Mouse (Mus musculus) heart, embryonic 14.5 days (tissue): ENCODE data around the gene Snupn. TPM values are rescaled to one million over a fixed set of nuclear protein-coding genes. Genes with fewer than 3 reads are reported as not detected.
A peak's percentile ranks its signal among the peaks of the same experiment; 100 is the strongest.
"Not testable (repeated sequence)": the region's sequence is repeated elsewhere in the genome, so short reads cannot be mapped to it uniquely, and the experiment has no call there.

Experiments
- ATAC-seq: fragments of 200-750 bp; cut with Nextera tagmentation; 2 replicates; pipeline ENCODE4 v1.8.0; 2017; ENCODE audit warnings: low read depth, moderate TSS enrichment; ENCODE audit not compliant: insufficient number of reproducible peaks, insufficient read depth, low FRiP score
- H3K27ac ChIP-seq, 2 experiments: fragments of 200-500 bp in 1 of 2; fragments of 300-500 bp in 1 of 2; sonication (generic) in 1 of 2; replicated peaks in 1 of 2; 2 replicates each; pipeline ENCODE4 v1.5.1; 2012 to 2014; ENCODE audit warnings: low read depth in 2 of 2, low read length in 2 of 2, control low read depth in 1 of 2, mild to moderate bottlenecking in 1 of 2, mixed read lengths in 1 of 2; ENCODE audit not compliant: control insufficient read depth in 1 of 2, insufficient read depth in 1 of 2
- H3K27me3 ChIP-seq: fragments of 300-500 bp; sonication (generic); 2 replicates; pipeline ENCODE4 v1.6.1; 2014; ENCODE audit warnings: mild to moderate bottlenecking, low read length, control low read depth; ENCODE audit not compliant: control insufficient read depth, insufficient read depth
- H3K36me3 ChIP-seq: fragments of 300-500 bp; sonication (generic); 2 replicates; pipeline ENCODE4 v1.6.1; 2014; ENCODE audit warnings: mild to moderate bottlenecking, control low read depth, low read length, mixed read lengths; ENCODE audit not compliant: control insufficient read depth, insufficient read depth
- H3K4me1 ChIP-seq, 2 experiments: fragments of 200-500 bp in 1 of 2; fragments of 300-500 bp in 1 of 2; sonication (generic) in 1 of 2; 2 replicates each; pipeline ENCODE4 v1.6.1; 2012 to 2014; ENCODE audit warnings: low read length in 2 of 2, control low read depth in 1 of 2, mixed read lengths in 1 of 2; ENCODE audit not compliant: control insufficient read depth in 2 of 2, insufficient read depth in 2 of 2
- H3K4me2 ChIP-seq: fragments of 300-500 bp; sonication (generic); 2 replicates; pipeline ENCODE4 v1.6.1; 2014; ENCODE audit warnings: mild to moderate bottlenecking, low read length
- H3K4me3 ChIP-seq, 2 experiments: fragments of 200-500 bp in 1 of 2; fragments of 300-500 bp in 1 of 2; sonication (generic) in 1 of 2; 2 replicates each; pipeline ENCODE4 v1.5.1; 2012 to 2014; ENCODE audit warnings: low read length in 2 of 2, mild to moderate bottlenecking in 2 of 2, control low read depth in 1 of 2, low read depth in 1 of 2, moderate library complexity in 1 of 2; ENCODE audit not compliant: control insufficient read depth in 1 of 2, insufficient read depth in 1 of 2
- H3K9ac ChIP-seq: fragments of 300-500 bp; sonication (generic); 2 replicates; pipeline ENCODE4 v1.6.1; 2014; ENCODE audit warnings: mild to moderate bottlenecking, low read length
- H3K9me3 ChIP-seq: fragments of 300-500 bp; sonication (generic); 2 replicates; pipeline ENCODE4 v1.6.1; 2016; ENCODE audit warnings: low read length, control low read depth; ENCODE audit not compliant: control insufficient read depth
- WGBS: fragments of 180-500 bp; shearing (Covaris S2); extraction: QIAGEN DNeasy Blood & Tissue Kit; methylation state at CpG from one replicate; pipeline ENCODE4 v1.1.7; 2014; 5-methylcytosine and 5-hydroxymethylcytosine counted together
- polyA plus RNA-seq: library from polyadenylated mRNA; unstranded; fragments of >200 nt; fragmentation: Nextera tagmentation; extraction: Ambion mirVana; gene quantifications from 2 replicates; pipeline ENCODE4 v1.2.1, GENCODE M21; 2014

Snupn gene
- polyA plus RNA-seq, result 16.4 and 18.8 TPM in 2 replicates

- Histone ChIP-seq H3K4me2 (peak within 1 kb of the TSS; percentile 78), H3K4me3 (peak within 1 kb of the TSS; percentile 71 to 82), H3K4me1 (peaks cover 5 to 11% of the 10 kb centered on the region in 2 experiments; a peak in 3 of 4 replicates), H3K9me3 (no peaks in the 10 kb centered on the region), H3K9ac (peak within 1 kb of the TSS; percentile 89), H3K27me3 (no peaks in the 10 kb centered on the region), H3K36me3 (no peaks in the 10 kb centered on the region), H3K27ac (peak within 1 kb of the TSS; percentile 94 to 97)
- peak; percentile 100 for ATAC-seq
- under 1% methylated on average over 50 of the region's 50 CpGs for WGBS
Observed at GRCm38 (mm10) chr9:56950414-56951400, at the start of gene Snupn. Gene Snupn (plus strand): TSS chr9:56950878.

GRCm38 (mm10) chr9:56901187-56901586, 49.5 kb upstream of the Snupn start:
- Histone ChIP-seq H3K4me1 (peaks cover 7 to 9% of the 10 kb centered on the region in 2 experiments; a peak in 1 of 4 replicates), H3K27ac (no peak overlapping the region), H3K4me2 (no peak overlapping the region), H3K4me3 (no peak overlapping the region), H3K36me3 (peaks cover 21% of the 10 kb centered on the region), H3K9me3 (no peaks in the 10 kb centered on the region), H3K27me3 (no peaks in the 10 kb centered on the region), H3K9ac (0 out of 2 replicates have a peak overlapping the region, but pooled peaks have one; percentile 6)
- 58% methylated on average over 8 of the region's 8 CpGs for WGBS
- ATAC-seq, result no peak

- Histone ChIP-seq H3K36me3 (0 out of 2 replicates have a peak, but pooled peaks cover 1% of the 10 kb centered on the region), H3K4me3 (no peak overlapping the region), H3K4me2 (no peak overlapping the region), H3K9ac (no peak overlapping the region), H3K27me3 (no peaks in the 10 kb centered on the region), H3K27ac (no peak overlapping the region), H3K4me1 (peaks cover 9 to 14% of the 10 kb centered on the region in 2 experiments; a peak in 2 of 4 replicates), H3K9me3 (no peaks in the 10 kb centered on the region)
- WGBS, result 64% methylated on average over 3 of the region's 3 CpGs
- ATAC-seq, result no peak
Observed at GRCm38 (mm10) chr9:56903662-56904061, 47.0 kb upstream of the Snupn start.

- peaks cover 2 to 5% of the 10 kb centered on the region in 2 experiments; a peak in 2 of 4 replicates for H3K4me1 ChIP-seq
- no peaks in the 10 kb centered on the region for H3K27me3 ChIP-seq
- no peak for ATAC-seq
- no peak overlapping the region for H3K27ac ChIP-seq
- no peak overlapping the region for H3K4me2 ChIP-seq
- WGBS, result 41% methylated on average over 9 of the region's 9 CpGs
- H3K4me3 ChIP-seq, result no peak overlapping the region
- no peaks in the 10 kb centered on the region for H3K36me3 ChIP-seq
- H3K9ac ChIP-seq, result no peak overlapping the region
- no peaks in the 10 kb centered on the region for H3K9me3 ChIP-seq
Observed at GRCm38 (mm10) chr9:56907549-56907948, 43.1 kb upstream of the Snupn start.

- H3K9me3 ChIP-seq, H3K36me3 ChIP-seq, H3K27me3 ChIP-seq, H3K27ac ChIP-seq, H3K4me1 ChIP-seq, H3K4me3 ChIP-seq, H3K9ac ChIP-seq, H3K4me2 ChIP-seq, ATAC-seq: not testable (repeated sequence)
- 41% methylated on average over 4 of the region's 4 CpGs for WGBS
Observed at GRCm38 (mm10) chr9:56909991-56910390, 40.7 kb upstream of the Snupn start.

- 48% methylated on average over 1 of the region's 1 CpGs for WGBS
- Histone ChIP-seq H3K36me3 (peaks cover 16% of the 10 kb centered on the region), H3K27me3 (no peaks in the 10 kb centered on the region)
Observed at GRCm38 (mm10) chr9:56911017-56911416, 39.7 kb upstream of the Snupn start.

GRCm38 (mm10) chr9:56913991-56914390, 36.7 kb upstream of the Snupn start:
- Histone ChIP-seq H3K27ac (no peak overlapping the region), H3K9me3 (no peaks in the 10 kb centered on the region), H3K4me2 (no peak overlapping the region), H3K9ac (no peak overlapping the region), H3K27me3 (no peaks in the 10 kb centered on the region), H3K4me1 (no peaks in the 10 kb centered on the region; a peak in 1 of 4 replicates), H3K4me3 (no peak overlapping the region), H3K36me3 (peaks cover 45% of the 10 kb centered on the region)
- no peak for ATAC-seq
- WGBS, result 79% methylated on average over 9 of the region's 9 CpGs

More at GRCm38 (mm10) chr9:56911017-56911416, 39.7 kb upstream of the Snupn start:
- Histone ChIP-seq H3K9me3 (no peaks in the 10 kb centered on the region), H3K9ac (no peak overlapping the region), H3K4me3 (no peak overlapping the region), H3K27ac (no peak overlapping the region), H3K4me1 (peaks cover 2 to 5% of the 10 kb centered on the region in 2 experiments; a peak in 2 of 4 replicates), H3K4me2 (no peak overlapping the region)
- ATAC-seq, result no peak
